Mouse (Mus musculus) midbrain, embryonic 10.5 days (tissue): ENCODE measurements around the gene Stk16. TPM values are rescaled to one million over a fixed set of nuclear protein-coding genes. Genes with fewer than 3 reads are reported as not detected.
A peak's percentile ranks its signal among the peaks of the same experiment; 100 is the strongest.

Experiments
- DNase-seq: peaks from one replicate; pipeline ENCODE4 v3.0.0-alpha.2; 2017; ENCODE audit warnings: low spot score
- H3K27ac ChIP-seq: fragments of 300-500 bp; sonication (generic); replicated peaks from 2 replicates; pipeline ENCODE4 v1.5.1; 2016; ENCODE audit warnings: mild to moderate bottlenecking
- H3K27me3 ChIP-seq: fragments of 300-500 bp; sonication (generic); 2 replicates; pipeline ENCODE4 v1.6.1; 2016; ENCODE audit warnings: low read depth, mild to moderate bottlenecking; ENCODE audit not compliant: poor library complexity, severe bottlenecking
- H3K36me3 ChIP-seq: fragments of 300-500 bp; sonication (generic); 2 replicates; pipeline ENCODE4 v1.6.1; 2016; ENCODE audit warnings: mild to moderate bottlenecking, moderate library complexity
- H3K4me1 ChIP-seq: fragments of 300-500 bp; sonication (generic); 2 replicates; pipeline ENCODE4 v1.6.1; 2016
- H3K4me3 ChIP-seq: fragments of 300-500 bp; sonication (generic); 2 replicates; pipeline ENCODE4 v1.5.1; 2016; ENCODE audit warnings: mild to moderate bottlenecking, moderate library complexity
- H3K9me3 ChIP-seq: fragments of 300-500 bp; sonication (generic); replicated peaks from 2 replicates; pipeline ENCODE4 v1.6.1; 2016; ENCODE audit warnings: mild to moderate bottlenecking
- WGBS: fragments of 180-500 bp; shearing (Covaris S2); methylation state at CpG from one replicate; pipeline ENCODE4 v1.1.7; 2016; 5-methylcytosine and 5-hydroxymethylcytosine counted together
- polyA plus RNA-seq: library from polyadenylated mRNA; unstranded; fragments of >200 nt; fragmentation: Nextera tagmentation; extraction: Ambion mirVana; gene quantifications from 2 replicates; pipeline ENCODE4 v1.2.1, GENCODE M21; 2016

Stk16 gene
- polyA plus RNA-seq, 1 experiment from 2014 or later, result 142 TPM

DNA sequence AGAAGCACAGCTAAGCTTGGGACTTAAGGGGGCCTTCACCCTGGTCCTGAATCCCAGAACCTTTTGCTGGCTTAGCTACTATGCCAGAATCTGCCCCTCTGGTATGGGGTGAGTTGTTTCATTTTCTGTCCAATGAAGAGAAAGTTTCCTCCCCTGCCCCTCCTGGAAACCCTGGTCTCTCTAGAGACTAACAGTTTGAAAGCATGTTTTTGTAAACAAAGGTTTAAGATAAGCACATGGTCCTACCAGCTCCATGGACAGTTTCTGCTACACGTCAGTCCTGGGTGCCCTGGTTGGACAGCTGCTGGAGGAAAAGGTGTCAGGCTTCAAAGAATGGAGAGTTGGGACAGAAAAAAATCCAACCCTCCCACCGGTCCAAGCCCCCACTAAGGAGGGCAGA, 20.1 kb upstream of the Stk16 start:
- no peak for DNase-seq
- peak overlapping the region; percentile 86; the same call in 1 of the 2 replicates for H3K4me3 ChIP-seq

GRCm38 (mm10) chr1:75191258-75191621, 19.4 kb upstream of the Stk16 start:
- no peak for DNase-seq
- peaks cover 35% of the 10 kb centered on the region for H3K36me3 ChIP-seq
- H3K27me3 ChIP-seq, result no peaks in the 10 kb centered on the region
- peak overlapping the region; percentile 89 for H3K27ac ChIP-seq
- H3K4me3 ChIP-seq, result peak overlapping the region; percentile 86
- WGBS, result 47% methylated on average over 5 of the region's 5 CpGs
- no peaks in the 10 kb centered on the region for H3K9me3 ChIP-seq
- peaks cover 28% of the 10 kb centered on the region for H3K4me1 ChIP-seq

More for the DNA sequence above, 20.1 kb upstream of the Stk16 start:
- Histone ChIP-seq H3K4me1 (peaks cover 28% of the 10 kb centered on the region), H3K27ac (no peak overlapping the region), H3K27me3 (no peaks in the 10 kb centered on the region), H3K36me3 (peaks cover 35% of the 10 kb centered on the region), H3K9me3 (no peaks in the 10 kb centered on the region)
- WGBS, result 63% methylated on average over 2 of the region's 2 CpGs

DNA sequence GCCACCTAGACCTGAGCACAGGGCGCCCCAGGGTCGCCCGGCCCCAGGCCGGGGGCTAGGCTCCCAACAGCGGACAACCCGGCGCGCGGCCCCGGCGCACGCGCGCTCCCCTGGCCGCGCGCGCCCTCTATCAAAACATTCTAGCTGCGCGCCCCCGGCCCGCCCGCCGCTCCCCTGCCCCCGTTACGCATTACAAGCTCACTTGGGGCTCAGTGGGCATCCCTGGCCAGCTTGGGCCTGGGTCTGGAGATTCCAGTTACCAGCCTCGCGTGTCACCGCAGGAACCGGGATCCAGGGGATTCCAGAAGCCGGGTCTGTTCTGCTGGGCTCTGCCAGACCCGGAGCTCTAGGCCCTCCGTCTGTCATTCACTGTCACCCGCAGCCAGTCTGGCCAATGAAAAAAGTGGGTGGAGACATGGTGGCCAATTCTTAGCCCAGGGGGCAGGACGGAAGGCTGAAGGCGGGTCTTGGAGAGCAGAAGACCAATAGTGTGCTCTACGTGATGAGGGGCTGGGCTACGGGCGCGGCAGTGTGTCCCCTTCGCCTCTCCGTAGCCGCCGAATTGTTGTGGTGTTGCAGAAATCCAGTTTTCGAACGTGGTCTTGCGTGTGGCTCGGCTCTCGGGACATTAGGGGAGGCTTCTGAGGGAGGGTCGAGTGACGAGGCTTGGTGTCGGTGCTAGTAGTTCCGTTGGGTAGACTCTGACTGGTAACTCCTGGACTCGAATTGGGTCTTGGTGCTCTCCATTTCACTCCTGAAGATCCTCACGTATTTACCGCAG, 18.8 kb upstream of the Stk16 start, which contains the start of the genes Ankzf1 and Atg9a:
TSS of gene Ankzf1 (plus strand) at position 530 of the 781 bp plus-strand sequence.
TSS of gene Atg9a (minus strand) at position 575 of the 781 bp plus-strand sequence.
- peak; percentile 95 for DNase-seq
- Histone ChIP-seq H3K9me3 (no peaks in the 10 kb centered on the region), H3K4me1 (peaks cover 28% of the 10 kb centered on the region), H3K27ac (peak within 1 kb of the TSS; percentile 89), H3K36me3 (peaks cover 35% of the 10 kb centered on the region), H3K4me3 (peak within 1 kb of the TSS; percentile 86), H3K27me3 (no peaks in the 10 kb centered on the region)
- under 1% methylated on average over 56 of the region's 56 CpGs for WGBS

DNA sequence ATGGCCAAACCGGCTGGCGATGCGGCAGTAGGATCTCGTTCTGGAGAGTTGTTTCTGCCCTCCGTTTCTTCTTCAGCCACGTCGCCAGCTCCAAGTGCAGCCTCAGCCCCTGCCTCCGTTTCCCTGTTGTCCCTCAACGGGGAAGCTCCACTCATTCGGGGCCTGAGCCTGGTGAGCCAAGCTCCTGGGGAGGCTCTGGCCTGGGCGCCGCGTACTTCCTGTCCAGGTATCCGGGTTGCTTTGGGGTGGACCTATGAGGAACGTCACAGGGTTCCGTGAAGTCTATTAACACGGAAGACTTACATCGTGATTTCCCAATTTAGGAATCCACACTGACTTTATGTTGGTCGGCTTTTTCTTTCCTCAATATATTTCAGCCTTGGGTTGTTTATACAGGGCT, 18.2 kb upstream of the Stk16 start:
- no peak for DNase-seq
- Histone ChIP-seq H3K27ac (peak overlapping the region; percentile 89), H3K4me3 (peak overlapping the region; percentile 86), H3K36me3 (peaks cover 36% of the 10 kb centered on the region), H3K9me3 (no peaks in the 10 kb centered on the region), H3K27me3 (no peaks in the 10 kb centered on the region), H3K4me1 (peaks cover 28% of the 10 kb centered on the region)
- WGBS, result under 1% methylated on average over 19 of the region's 19 CpGs

DNA sequence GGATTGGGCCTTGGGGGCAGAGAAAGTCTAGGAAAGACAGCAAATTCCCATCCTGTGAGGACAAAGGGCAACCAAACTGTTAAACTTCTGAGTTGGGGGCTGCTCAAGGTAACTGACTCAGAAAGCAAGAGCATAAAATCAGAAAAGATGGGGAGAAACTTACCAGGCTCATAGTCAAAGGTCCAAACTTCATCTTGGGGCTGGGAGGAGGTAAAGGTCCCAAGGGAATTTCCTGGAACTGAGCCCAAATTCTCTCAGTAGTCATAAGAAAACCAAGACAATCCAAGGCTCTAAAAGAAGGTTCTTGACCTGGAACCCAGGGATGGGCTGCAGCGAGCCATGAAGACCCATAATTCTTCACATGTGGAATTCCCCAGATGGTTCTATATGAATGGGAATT, 9.4 kb upstream of the Stk16 start:
- Histone ChIP-seq H3K27ac (no peak overlapping the region), H3K4me3 (no peak overlapping the region), H3K27me3 (no peaks in the 10 kb centered on the region), H3K4me1 (no peaks in the 10 kb centered on the region), H3K9me3 (no peaks in the 10 kb centered on the region), H3K36me3 (peaks cover 41% of the 10 kb centered on the region)
- WGBS, result 76% methylated on average over 1 of the region's 1 CpGs
- no peak for DNase-seq

DNA sequence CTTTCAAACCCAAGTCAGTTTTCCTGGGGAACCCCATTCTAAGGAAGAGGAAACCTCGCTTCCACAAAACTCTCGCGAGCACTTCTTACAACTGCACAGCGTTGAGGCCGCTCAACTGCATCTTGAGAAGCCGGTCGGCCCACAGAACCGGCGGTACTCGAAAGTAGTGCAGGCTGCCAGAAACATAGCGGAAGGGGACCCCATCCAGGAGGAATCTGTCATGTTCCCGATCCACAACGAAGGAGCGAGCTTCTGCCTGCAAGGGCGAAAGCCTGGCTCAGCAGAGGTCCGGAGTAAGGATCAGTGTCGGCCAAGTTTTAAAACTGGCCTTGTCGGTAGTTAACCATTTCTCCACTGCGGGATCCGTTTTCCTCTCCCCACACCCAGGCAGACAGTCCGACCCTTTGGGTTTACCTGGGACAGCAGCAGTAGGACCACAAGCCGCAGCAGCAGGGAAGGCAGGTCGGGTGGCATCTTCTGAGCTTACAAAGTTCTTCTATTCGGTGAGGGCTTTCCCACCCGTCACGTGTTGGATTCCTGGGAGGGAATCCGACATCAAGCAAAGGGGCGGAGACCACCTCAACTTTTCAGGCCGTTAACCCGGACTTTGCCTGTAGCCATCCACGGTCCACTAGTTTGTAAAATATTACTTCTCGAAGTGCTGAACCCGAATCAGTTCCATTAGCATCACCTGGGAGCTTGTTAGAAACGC, 1.5 kb upstream of the Stk16 start:
- WGBS, result 16% methylated on average over 34 of the region's 34 CpGs
- peaks cover 44% of the 10 kb centered on the region for H3K4me1 ChIP-seq
- DNase-seq, result peak; percentile 28
- no peaks in the 10 kb centered on the region for H3K9me3 ChIP-seq
- H3K27ac ChIP-seq, result peak overlapping the region; percentile 58; the same call in 1 of the 2 replicates
- peak overlapping the region; percentile 98 for H3K4me3 ChIP-seq
- peaks cover 6% of the 10 kb centered on the region; the same call in 1 of the 2 replicates for H3K27me3 ChIP-seq
- peaks cover 25% of the 10 kb centered on the region for H3K36me3 ChIP-seq

DNA sequence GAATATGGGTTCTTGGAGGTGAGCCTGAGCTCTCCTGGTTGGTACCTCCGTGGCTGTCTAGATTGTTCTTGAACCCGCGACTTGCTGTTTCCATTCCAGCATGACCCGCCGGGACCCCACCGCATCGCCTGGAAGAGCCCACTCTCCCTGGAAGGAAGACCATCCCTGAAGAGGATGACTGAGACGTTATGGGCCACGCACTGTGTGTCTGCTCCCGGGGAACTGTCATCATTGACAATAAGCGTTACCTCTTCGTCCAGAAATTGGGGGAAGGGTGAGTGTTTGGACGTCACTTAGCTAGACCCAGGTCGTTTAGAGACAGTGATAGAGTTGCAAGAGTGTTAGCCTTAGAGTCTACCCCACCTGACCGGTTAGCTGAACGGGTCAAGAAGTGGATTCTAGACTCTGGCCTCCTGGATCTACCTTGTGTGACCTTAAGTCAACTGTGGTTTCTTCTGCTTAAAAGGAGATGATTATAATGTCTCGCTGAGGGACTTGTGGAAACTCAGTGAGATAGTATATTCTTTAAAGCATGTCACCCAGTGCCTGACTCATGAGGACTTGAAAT, 587 bp downstream of the Stk16 start:
- Histone ChIP-seq H3K4me3 (peak overlapping the region; percentile 98), H3K27me3 (peaks cover 16% of the 10 kb centered on the region), H3K27ac (peak overlapping the region; percentile 92), H3K4me1 (peaks cover 44% of the 10 kb centered on the region), H3K36me3 (peaks cover 44% of the 10 kb centered on the region), H3K9me3 (no peaks in the 10 kb centered on the region)
- DNase-seq, result no peak
- 13% methylated on average over 17 of the region's 17 CpGs for WGBS

- Histone ChIP-seq H3K27ac (no peak overlapping the region), H3K27me3 (peaks cover 29% of the 10 kb centered on the region), H3K36me3 (peaks cover 44% of the 10 kb centered on the region), H3K4me1 (peaks cover 44% of the 10 kb centered on the region), H3K4me3 (no peak overlapping the region), H3K9me3 (no peaks in the 10 kb centered on the region)
- 81% methylated on average over 4 of the region's 4 CpGs for WGBS
- DNase-seq, result no peak
Observed at GRCm38 (mm10) chr1:75212542-75212941, 1.9 kb downstream of the Stk16 start.

DNA sequence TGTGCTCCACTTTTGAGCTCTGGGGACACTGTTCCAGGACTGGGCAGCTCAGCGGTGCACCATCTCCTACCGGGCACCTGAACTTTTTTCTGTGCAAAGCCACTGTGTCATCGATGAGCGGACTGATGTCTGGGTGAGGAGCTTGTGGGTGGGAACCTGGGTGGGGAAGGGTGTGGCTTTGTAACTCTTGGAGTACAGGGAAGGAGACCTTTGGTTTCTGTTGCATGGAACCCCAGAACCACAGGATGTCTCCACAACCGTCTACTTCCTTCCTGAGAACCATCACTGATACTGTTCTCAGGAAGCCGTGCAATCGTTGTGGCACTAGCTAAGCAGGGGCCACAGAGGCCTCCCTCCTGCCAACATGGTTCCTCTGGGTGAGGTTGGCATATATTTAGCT, 2.5 kb downstream of the Stk16 start:
- WGBS, result 90% methylated on average over 7 of the region's 7 CpGs
- Histone ChIP-seq H3K4me3 (no peak overlapping the region), H3K27me3 (peaks cover 35% of the 10 kb centered on the region), H3K27ac (no peak overlapping the region), H3K36me3 (peaks cover 44% of the 10 kb centered on the region), H3K4me1 (peaks cover 47% of the 10 kb centered on the region), H3K9me3 (no peaks in the 10 kb centered on the region)
- no peak for DNase-seq

DNA sequence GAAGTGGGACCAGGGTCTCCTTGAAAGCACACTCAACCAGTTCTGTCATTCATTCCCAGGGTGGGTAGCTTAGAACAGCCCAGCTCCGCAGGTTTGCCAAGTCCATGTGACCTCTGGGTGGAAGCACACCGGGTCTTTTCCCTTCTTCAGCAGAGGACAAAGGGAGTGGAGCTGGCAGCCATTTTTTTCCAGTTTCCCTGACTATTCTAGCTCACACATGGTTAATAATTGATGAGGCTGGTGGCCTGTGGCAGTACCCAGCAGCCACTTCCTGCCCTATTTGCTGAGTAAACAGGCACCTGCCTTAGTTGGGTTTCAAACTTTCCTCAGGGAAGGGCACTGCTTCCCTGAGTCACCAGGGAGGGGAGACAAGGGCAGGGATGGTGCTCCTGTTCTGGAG, 3.8 kb downstream of the Stk16 start:
- Histone ChIP-seq H3K27me3 (peaks cover 42% of the 10 kb centered on the region), H3K4me3 (no peak overlapping the region), H3K36me3 (peaks cover 44% of the 10 kb centered on the region), H3K4me1 (peaks cover 48% of the 10 kb centered on the region), H3K9me3 (no peaks in the 10 kb centered on the region), H3K27ac (no peak overlapping the region)
- no peak for DNase-seq
- 89% methylated on average over 2 of the region's 2 CpGs for WGBS

DNA sequence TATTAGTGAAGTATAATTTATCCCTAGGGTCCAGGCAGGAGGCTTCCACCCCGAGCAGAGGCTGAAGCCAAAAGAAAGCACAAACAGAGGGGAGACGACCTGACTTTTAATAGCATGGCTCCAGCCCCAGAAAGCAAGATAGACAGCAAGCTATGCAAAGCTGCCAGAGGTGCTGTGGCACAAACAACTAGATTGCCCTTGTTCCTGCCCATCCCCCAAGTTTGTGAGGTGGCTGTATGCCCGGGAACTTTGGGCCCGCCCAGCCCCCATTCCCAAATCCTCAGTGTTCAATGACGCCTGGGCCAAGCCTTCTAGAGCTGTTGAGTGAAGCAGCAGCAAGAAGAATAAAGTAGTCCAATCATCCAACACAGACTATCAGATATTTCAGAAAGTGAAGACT, 4.2 kb downstream of the Stk16 start:
- peaks cover 44% of the 10 kb centered on the region for H3K36me3 ChIP-seq
- 83% methylated on average over 5 of the region's 5 CpGs for WGBS
- DNase-seq, result no peak

GRCm38 (mm10) chr1:75215785-75216184, 5.1 kb downstream of the Stk16 start:
- Histone ChIP-seq H3K36me3 (peaks cover 44% of the 10 kb centered on the region), H3K9me3 (no peaks in the 10 kb centered on the region), H3K4me3 (no peak overlapping the region), H3K27me3 (peaks cover 56% of the 10 kb centered on the region), H3K27ac (no peak overlapping the region), H3K4me1 (peaks cover 43% of the 10 kb centered on the region)
- 95% methylated on average over 9 of the region's 9 CpGs for WGBS
- DNase-seq, result no peak

More for the DNA sequence above, 4.2 kb downstream of the Stk16 start:
- H3K27me3 ChIP-seq, result peaks cover 47% of the 10 kb centered on the region
- H3K4me3 ChIP-seq, result no peak overlapping the region
- H3K27ac ChIP-seq, result no peak overlapping the region
- peaks cover 48% of the 10 kb centered on the region for H3K4me1 ChIP-seq
- H3K9me3 ChIP-seq, result no peaks in the 10 kb centered on the region
